Mouse (Mus musculus) C2C12 (cell line): Measurements from ENCODE around the gene Nfib.

ENCODE experiments used
- CEBPB ChIP-seq: IDR thresholded peaks from one replicate; pipeline ENCODE4 v1.6.1; 2011; ENCODE audit warnings: low read depth, mild to moderate bottlenecking, control low read depth, moderate library complexity
- CTCF ChIP-seq: IDR thresholded peaks from one replicate; pipeline ENCODE4 v1.5.1; 2011; ENCODE audit not compliant: control insufficient read depth, insufficient read depth, insufficient read length
- FOSL1 ChIP-seq: IDR thresholded peaks from one replicate; pipeline ENCODE4 v1.8.0; 2011; ENCODE audit warnings: mild to moderate bottlenecking, low read length; ENCODE audit not compliant: poor library complexity, insufficient read depth, severe bottlenecking
- MAX ChIP-seq: IDR thresholded peaks from one replicate; pipeline ENCODE4 v1.6.1; 2011; ENCODE audit warnings: mild to moderate bottlenecking, control low read depth
- MYOD1 ChIP-seq: IDR thresholded peaks from one replicate; pipeline ENCODE4 v1.6.1; 2011; ENCODE audit warnings: low read depth; ENCODE audit not compliant: control insufficient read depth, insufficient read length
- USF1 ChIP-seq: IDR thresholded peaks from one replicate; pipeline ENCODE4 v1.6.1; 2011; ENCODE audit warnings: low read depth, mild to moderate bottlenecking, control low read depth, moderate library complexity

GRCm38 (mm10) chr4:82393021-82393420, 312.5 kb downstream of the Nfib start:
- TF ChIP-seq FOSL1 (no peak), CTCF (no peak), USF1 (no peak), MYOD1 (no peak), CEBPB (no peak), MAX (no peak)
